Mouse (Mus musculus) CH12.LX (cell line): ENCODE data around the gene Fosl1.

Source experiments
- CHD2 ChIP-seq: IDR thresholded peaks from 2 replicates; pipeline ENCODE4 v1.6.1; 2011; ENCODE audit warnings: low read length, improper control_type of control experiment
- CTCF ChIP-seq, 2 experiments: IDR thresholded peaks in 1 of 2; conservative IDR thresholded peaks in 1 of 2; 2 replicates each; pipeline ENCODE4 v1.5.1; 2011 to 2012; ENCODE audit warnings: low read depth in 2 of 2, low read length in 2 of 2, improper control_type of control experiment in 1 of 2, inconsistent platforms in 1 of 2, mild to moderate bottlenecking in 1 of 2, moderate library complexity in 1 of 2
- E2F4 ChIP-seq: IDR thresholded peaks from 2 replicates; pipeline ENCODE4 v1.6.1; 2011; ENCODE audit warnings: low read depth, low read length, improper control_type of control experiment; ENCODE audit not compliant: insufficient replicate concordance
- EP300 ChIP-seq: IDR thresholded peaks from 2 replicates; pipeline ENCODE4 v1.6.1; 2011; ENCODE audit warnings: low read length, improper control_type of control experiment
- JUN ChIP-seq: IDR thresholded peaks from 2 replicates; pipeline ENCODE4 v1.6.1; 2011; ENCODE audit warnings: low read depth, mild to moderate bottlenecking, low read length, improper control_type of control experiment, moderate library complexity; ENCODE audit not compliant: insufficient read depth
- JUND ChIP-seq: conservative IDR thresholded peaks from 2 replicates; pipeline ENCODE4 v1.6.1; 2011; ENCODE audit warnings: low read depth, low read length, improper control_type of control experiment
- POLR2A ChIP-seq: IDR thresholded peaks from 2 replicates; pipeline ENCODE4 v1.6.1; 2011; ENCODE audit warnings: low read depth, mild to moderate bottlenecking, improper control_type of control experiment, low read length
- POLR2AphosphoS2 ChIP-seq: IDR thresholded peaks from 2 replicates; pipeline ENCODE4 v1.6.1; 2011; ENCODE audit warnings: low read depth, low read length, improper control_type of control experiment
- RAD21 ChIP-seq: IDR thresholded peaks from 2 replicates; pipeline ENCODE4 v1.6.1; 2011; ENCODE audit warnings: low read depth, mild to moderate bottlenecking, low read length, improper control_type of control experiment, moderate library complexity
- SIN3A ChIP-seq: IDR thresholded peaks from 2 replicates; pipeline ENCODE4 v1.6.1; 2012; ENCODE audit warnings: low read length, improper control_type of control experiment, inconsistent platforms
- TBP ChIP-seq: conservative IDR thresholded peaks from 2 replicates; pipeline ENCODE4 v1.6.1; 2011; ENCODE audit warnings: low read depth, low read length, improper control_type of control experiment
- USF1 ChIP-seq: IDR thresholded peaks from 2 replicates; pipeline ENCODE4 v1.6.1; 2014; ENCODE audit warnings: low read depth, mild to moderate bottlenecking, inconsistent platforms, low read length, improper control_type of control experiment
- ZNF384 ChIP-seq: IDR thresholded peaks from 2 replicates; pipeline ENCODE4 v1.6.1; 2012; ENCODE audit warnings: low read depth, low read length, improper control_type of control experiment, inconsistent platforms

DNA sequence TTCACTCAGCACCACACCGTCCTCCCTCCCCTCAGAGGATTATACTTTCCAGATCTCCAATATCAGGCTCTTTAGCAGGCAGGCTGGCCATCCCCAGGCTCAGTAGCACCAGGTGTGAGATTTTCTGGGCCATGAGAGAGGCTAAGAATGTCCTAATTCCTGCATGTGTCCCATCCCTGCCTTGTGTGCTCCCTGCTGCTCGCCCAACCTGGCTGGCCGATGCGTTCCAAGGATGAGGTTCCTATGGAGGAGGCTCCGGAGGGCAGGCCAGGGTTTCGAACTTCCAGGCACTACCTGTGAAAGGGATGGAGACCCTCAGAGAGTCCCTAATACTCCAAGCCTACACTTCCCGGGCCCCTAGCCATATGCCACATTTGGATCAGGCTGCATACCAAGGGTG, 38.5 kb downstream of the Fosl1 start:
- TF ChIP-seq CTCF (conservative IDR thresholded peaks at IDR 0.05 in 1 of 2, IDR thresholded peaks at IDR 0.05 in 1 of 2; ENCODE audit: low read depth in 2 of 2, low read length in 2 of 2) (no peak), E2F4 (no peak), CHD2 (no peak), JUN (no peak), POLR2A (no peak), POLR2AphosphoS2 (no peak), TBP (no peak), RAD21 (no peak), ZNF384 (no peak), EP300 (no peak), USF1 (no peak), JUND (no peak), SIN3A (no peak)
